Mouse (Mus musculus) liver, embryonic 13.5 days (tissue): Measurements from ENCODE around the gene Ppp1r37. TPM values are rescaled to one million over a fixed set of nuclear protein-coding genes. Genes with fewer than 3 reads are reported as not detected.
"Not testable (repeated sequence)": the region's sequence is repeated elsewhere in the genome, so short reads cannot be mapped to it uniquely, and the experiment has no call there.

Experiments
- ATAC-seq: fragments of 200-750 bp; cut with Nextera tagmentation; 2 replicates; pipeline ENCODE4 v1.8.0; 2017; ENCODE audit warnings: low read depth, mild to moderate bottlenecking, moderate number of reproducible peaks, moderate library complexity
- DNase-seq: peaks from one replicate; pipeline ENCODE4 v3.0.0; 2022
- H3K27ac ChIP-seq: fragments of 300-500 bp; sonication (generic); 2 replicates; pipeline ENCODE4 v1.5.1; 2015; ENCODE audit warnings: moderate library complexity, mild to moderate bottlenecking, inconsistent platforms
- H3K27me3 ChIP-seq: fragments of 300-500 bp; sonication (generic); 2 replicates; pipeline ENCODE4 v1.6.1; 2015; ENCODE audit warnings: mild to moderate bottlenecking, inconsistent platforms
- H3K36me3 ChIP-seq: fragments of 300-500 bp; sonication (generic); 2 replicates; pipeline ENCODE4 v1.6.1; 2015; ENCODE audit warnings: mild to moderate bottlenecking, inconsistent platforms
- H3K4me1 ChIP-seq: fragments of 300-500 bp; sonication (generic); replicated peaks from 2 replicates; pipeline ENCODE4 v1.6.1; 2015; ENCODE audit warnings: inconsistent platforms
- H3K4me2 ChIP-seq: fragments of 300-500 bp; sonication (generic); 2 replicates; pipeline ENCODE4 v1.6.1; 2015; ENCODE audit warnings: inconsistent platforms, mild to moderate bottlenecking, moderate library complexity
- H3K4me3 ChIP-seq: fragments of 300-500 bp; sonication (generic); replicated peaks from 2 replicates; pipeline ENCODE4 v1.5.1; 2015; ENCODE audit warnings: mild to moderate bottlenecking, inconsistent platforms
- H3K9ac ChIP-seq: fragments of 300-500 bp; sonication (generic); 2 replicates; pipeline ENCODE4 v1.6.1; 2015; ENCODE audit warnings: mild to moderate bottlenecking, inconsistent platforms
- H3K9me3 ChIP-seq: fragments of 300-500 bp; sonication (generic); replicated peaks from 2 replicates; pipeline ENCODE4 v1.6.1; 2016; ENCODE audit warnings: inconsistent platforms
- WGBS: fragments of 180-500 bp; shearing (Covaris S2); methylation state at CpG from one replicate; pipeline ENCODE4 v1.1.7; 2015; ENCODE audit not compliant: insufficient replicate concordance; 5-methylcytosine and 5-hydroxymethylcytosine counted together
- polyA plus RNA-seq: library from polyadenylated mRNA; unstranded; fragments of >200 nt; fragmentation: Nextera tagmentation; extraction: Ambion mirVana; gene quantifications from 2 replicates; pipeline ENCODE4 v1.2.1, GENCODE M21; 2015

Gene Ppp1r37
- 7.8 and 8.3 TPM in 2 replicates for polyA plus RNA-seq

DNA sequence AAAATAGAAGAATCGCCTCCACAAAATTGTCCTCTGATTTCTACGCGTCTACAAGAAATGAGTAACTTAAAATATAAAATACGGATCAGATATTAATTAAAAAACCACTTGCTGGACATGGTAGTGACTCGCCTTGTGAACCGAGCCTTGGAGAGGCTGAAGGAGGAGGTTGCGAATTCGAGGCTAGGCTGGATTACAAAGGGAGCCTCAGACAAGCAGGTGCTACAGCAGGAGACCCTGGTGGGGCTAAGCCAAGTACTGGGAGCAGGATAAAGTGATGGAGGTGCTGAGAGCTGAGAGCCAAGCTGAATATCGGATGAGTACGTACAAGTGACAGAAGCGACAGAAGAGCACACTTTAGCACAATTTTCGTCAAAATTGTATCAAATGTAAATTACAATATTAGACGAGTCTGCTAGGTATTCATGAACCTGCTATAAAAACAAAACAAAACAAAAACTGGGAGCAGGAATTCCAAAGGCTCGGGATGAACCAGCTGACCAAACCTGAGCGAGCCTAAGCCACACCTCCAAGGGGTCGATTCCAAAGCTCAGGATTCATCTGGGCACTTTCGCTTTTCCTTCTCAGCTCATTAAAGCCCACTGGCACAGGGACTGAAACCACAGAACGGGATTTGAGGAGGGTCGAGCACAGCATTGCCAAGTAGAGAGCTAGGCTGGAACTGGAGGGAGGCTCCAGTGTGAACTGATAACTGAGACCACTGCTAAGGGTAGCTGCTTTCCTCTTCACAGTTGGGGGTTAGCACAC lies at the start of gene Ppp1r37:
Gene Ppp1r37 (minus strand): TSS at position 434 of the 768 bp plus-strand sequence.
- 5% methylated on average over 19 of the region's 19 CpGs for WGBS
- Histone ChIP-seq H3K36me3 (peaks cover 49% of the 10 kb centered on the region), H3K4me1 (peaks cover 69% of the 10 kb centered on the region), H3K27ac (peak within 1 kb of the TSS; percentile 98), H3K27me3 (no peaks in the 10 kb centered on the region), H3K9me3 (0 out of 2 replicates have a peak, but pooled peaks cover 5% of the 10 kb centered on the region), H3K4me2 (peak within 1 kb of the TSS; percentile 81), H3K4me3 (peak within 1 kb of the TSS; percentile 100), H3K9ac (peak within 1 kb of the TSS; percentile 99)
- ATAC-seq (no peak), DNase-seq (no peak)

DNA sequence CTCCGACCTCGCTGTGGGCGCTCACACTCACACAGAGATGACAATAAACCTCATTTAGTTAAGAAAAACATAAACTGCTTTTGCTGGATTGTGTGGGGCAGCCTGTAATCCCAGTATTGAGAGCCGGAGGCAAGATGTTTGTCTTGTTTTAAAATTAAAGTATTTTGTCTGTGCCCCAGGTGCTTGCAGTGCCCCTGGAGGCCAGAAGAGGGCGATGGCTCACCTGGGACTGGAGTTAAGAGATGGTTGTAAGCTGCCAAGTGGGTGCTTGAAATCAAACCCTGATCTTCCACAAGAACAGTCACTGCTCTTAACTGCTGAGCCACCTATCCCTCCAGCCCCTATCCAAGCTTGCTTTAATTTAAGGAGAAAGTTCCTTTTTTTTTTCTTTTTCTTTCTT lies 48.1 kb upstream of the Ppp1r37 start:
- Histone ChIP-seq H3K36me3 (no peaks in the 10 kb centered on the region), H3K4me2 (no peak overlapping the region), H3K27ac (no peak overlapping the region), H3K4me1 (no peaks in the 10 kb centered on the region), H3K9me3 (no peaks in the 10 kb centered on the region), H3K9ac (no peak overlapping the region), H3K27me3 (no peaks in the 10 kb centered on the region), H3K4me3 (no peak overlapping the region)
- 71% methylated on average over 5 of the region's 5 CpGs for WGBS
- ATAC-seq (no peak), DNase-seq (no peak)

DNA sequence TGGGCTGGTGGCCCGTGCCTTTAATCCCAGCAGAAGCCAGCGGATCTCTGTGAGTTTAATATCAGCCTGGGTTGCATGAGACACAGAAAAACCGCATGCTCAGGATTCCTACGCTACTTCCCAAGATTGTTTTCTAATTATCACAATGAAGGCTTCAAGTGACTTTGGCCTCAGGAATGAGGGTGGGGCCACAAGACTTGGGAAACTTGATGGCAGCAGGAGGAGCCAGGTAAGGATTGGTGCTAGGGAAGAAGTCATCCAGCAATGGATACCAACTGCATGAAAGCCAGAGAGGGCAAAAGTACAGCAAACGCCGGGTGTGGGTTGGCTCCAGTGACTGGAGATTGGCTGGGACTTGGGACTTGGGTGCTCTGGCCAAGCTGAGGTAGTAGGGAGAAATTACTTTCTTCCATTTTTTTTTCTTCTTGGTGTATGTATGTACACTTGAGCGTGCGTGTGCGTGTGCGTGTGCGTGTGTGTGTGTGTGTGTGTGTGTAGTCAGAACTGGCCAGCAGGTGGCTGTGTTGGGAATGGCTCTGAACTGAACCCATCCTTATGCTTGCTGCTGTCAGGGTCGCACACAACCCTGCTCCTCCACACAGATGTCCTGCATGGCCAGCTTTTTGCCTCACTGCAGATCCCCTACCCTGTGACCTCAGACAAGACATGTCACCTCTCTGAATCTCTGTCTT lies 46.9 kb upstream of the Ppp1r37 start:
- no peak for ATAC-seq
- 81% methylated on average over 12 of the region's 12 CpGs for WGBS

DNA sequence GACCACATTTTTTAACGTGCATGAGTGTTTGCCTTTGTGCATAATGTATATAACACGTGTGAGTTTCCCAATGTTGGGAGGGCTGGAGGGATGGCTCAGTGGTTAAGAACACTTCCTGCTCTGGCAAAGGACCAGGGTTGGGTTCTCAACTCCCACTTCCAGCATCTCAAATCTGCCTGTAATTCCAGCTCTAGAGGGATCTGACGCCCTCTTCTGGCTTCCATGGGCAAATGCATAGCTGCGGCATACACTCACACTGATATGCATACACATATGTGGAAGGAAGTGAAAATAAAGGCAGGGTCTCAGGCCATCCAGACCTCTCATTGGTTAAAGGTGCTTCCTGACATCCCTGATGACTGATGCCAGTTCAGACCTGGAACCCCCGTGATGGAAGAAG lies 44.4 kb upstream of the Ppp1r37 start:
- Histone ChIP-seq H3K36me3 (peaks cover 3% of the 10 kb centered on the region; the same call in 1 of the 2 replicates), H3K4me3 (no peak overlapping the region), H3K27ac (no peak overlapping the region), H3K4me1 (peaks cover 16% of the 10 kb centered on the region), H3K9me3 (no peaks in the 10 kb centered on the region), H3K9ac (no peak overlapping the region), H3K27me3 (no peaks in the 10 kb centered on the region), H3K4me2 (no peak overlapping the region)
- no peak for DNase-seq
- WGBS: 70% methylated on average over 5 of the region's 5 CpGs
- no peak for ATAC-seq

More for the DNA sequence above, 46.9 kb upstream of the Ppp1r37 start:
- H3K36me3 ChIP-seq: no peaks in the 10 kb centered on the region
- H3K4me1 ChIP-seq: no peaks in the 10 kb centered on the region
- H3K9ac ChIP-seq: no peak overlapping the region
- no peak for DNase-seq
- H3K4me2 ChIP-seq: no peak overlapping the region
- no peaks in the 10 kb centered on the region for H3K9me3 ChIP-seq
- no peak overlapping the region for H3K4me3 ChIP-seq
- no peak overlapping the region for H3K27ac ChIP-seq
- H3K27me3 ChIP-seq: no peaks in the 10 kb centered on the region

DNA sequence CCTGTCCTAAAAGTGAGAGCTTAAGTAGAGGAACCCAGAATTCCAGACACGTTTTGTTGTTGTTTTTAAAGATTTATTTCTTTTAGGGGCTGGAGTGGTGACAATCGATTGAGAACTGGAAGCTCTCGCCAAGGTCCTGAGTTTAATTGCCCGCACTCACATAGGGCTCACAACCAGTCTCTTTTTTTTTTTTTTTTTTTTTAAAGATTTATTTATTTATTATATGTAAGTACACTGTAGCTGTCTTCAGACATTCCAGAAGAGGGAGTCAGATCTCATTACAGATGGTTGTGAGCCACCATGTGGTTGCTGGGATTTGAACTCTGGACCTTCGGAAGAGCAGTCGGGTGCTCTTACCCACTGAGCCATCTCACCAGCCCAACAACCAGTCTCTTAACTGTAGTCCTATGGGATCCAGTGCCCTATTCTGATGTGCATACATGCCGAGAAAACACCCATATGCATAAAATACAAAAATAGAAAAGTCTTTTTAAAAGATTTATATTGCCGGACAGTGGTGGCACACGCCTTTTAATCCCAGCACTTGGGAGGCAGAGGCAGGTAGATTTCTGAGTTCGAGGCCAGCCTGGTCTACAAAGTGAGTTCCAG lies 41.8 kb upstream of the Ppp1r37 start:
- Histone ChIP-seq H3K4me3 (peak overlapping the region; percentile 97), H3K4me2 (peak overlapping the region; percentile 87), H3K4me1 (peaks cover 38% of the 10 kb centered on the region), H3K36me3 (peaks cover 27% of the 10 kb centered on the region)
- H3K9ac ChIP-seq, H3K27me3 ChIP-seq, DNase-seq, H3K27ac ChIP-seq, H3K9me3 ChIP-seq: not testable (repeated sequence)
- 54% methylated on average over 10 of the region's 10 CpGs for WGBS
- 0 out of 2 replicates have a peak, but pooled peaks have one; percentile 1 for ATAC-seq

DNA sequence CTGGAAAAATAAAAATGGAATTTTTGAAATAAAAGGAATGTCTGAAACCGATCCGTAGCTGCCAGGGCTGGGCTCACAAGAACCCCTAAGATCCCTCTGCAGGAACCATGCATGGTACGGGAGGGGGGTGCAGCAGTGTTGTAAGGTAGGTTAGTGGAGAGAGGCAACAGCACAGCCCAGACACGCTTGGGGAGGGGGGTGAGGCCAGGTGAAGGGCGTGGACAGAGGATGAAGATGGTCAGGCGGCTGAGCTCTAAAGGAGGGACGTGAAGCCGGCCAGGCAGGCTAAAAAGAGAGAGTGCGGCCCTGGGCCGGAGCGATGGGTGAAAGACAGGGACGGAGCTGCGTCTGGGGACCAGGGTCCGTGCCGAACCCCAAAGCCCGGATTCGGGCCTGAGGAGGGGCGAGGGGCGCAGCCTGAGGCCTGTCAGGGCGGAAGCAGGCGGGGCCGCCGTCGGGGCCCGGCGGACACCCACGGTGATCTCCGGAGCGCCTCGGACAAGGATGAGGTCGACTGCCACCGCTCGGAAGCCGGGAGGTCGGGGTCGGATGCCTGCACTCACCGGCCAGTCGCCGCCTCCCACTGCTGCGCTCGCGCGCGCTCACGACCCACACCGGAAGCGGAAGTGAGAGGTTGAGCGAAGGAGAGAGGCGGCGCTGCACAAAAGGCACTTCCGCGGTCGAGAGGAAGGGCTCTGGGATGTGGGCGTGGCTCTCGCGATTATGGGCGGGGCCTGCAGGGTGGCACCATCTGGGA lies 41.2 kb upstream of the Ppp1r37 start, which contains the start of gene Clasrp:
Gene Clasrp (minus strand): TSS at position 638 of the 757 bp plus-strand sequence.
- Histone ChIP-seq H3K9ac (peak within 1 kb of the TSS; percentile 95), H3K27me3 (no peaks in the 10 kb centered on the region), H3K36me3 (peaks cover 34% of the 10 kb centered on the region), H3K27ac (peak within 1 kb of the TSS; percentile 84), H3K4me2 (peak within 1 kb of the TSS; percentile 87), H3K4me1 (peaks cover 38% of the 10 kb centered on the region), H3K9me3 (no peaks in the 10 kb centered on the region), H3K4me3 (peak within 1 kb of the TSS; percentile 97)
- WGBS: under 1% methylated on average over 57 of the region's 57 CpGs
- ATAC-seq: peak; percentile 93
- peak; percentile 92 for DNase-seq

DNA sequence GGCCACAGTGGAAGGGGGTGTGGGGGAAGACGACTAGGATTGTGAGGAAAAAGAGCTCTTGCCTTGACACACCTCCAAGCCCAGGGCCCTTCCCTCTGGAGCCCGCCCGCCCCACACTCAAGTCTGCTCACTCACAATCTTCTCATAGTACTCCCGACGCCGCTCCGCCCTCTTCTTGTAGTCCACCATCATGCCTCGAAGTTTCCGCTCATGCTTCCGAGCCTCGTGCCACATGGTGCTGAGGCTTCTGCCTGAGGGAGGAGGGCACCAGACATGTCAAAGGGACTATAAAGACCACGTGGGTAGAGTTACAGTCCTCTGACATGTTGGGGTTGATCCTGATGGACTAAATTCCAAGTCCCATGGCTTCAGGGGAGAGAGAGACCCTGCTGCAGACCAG lies 40.2 kb upstream of the Ppp1r37 start:
- Histone ChIP-seq H3K27me3 (no peaks in the 10 kb centered on the region), H3K4me2 (peak overlapping the region; percentile 87), H3K27ac (no peak overlapping the region), H3K36me3 (peaks cover 43% of the 10 kb centered on the region), H3K9ac (peak overlapping the region; percentile 95), H3K9me3 (no peaks in the 10 kb centered on the region), H3K4me1 (peaks cover 38% of the 10 kb centered on the region), H3K4me3 (peak overlapping the region; percentile 97)
- 62% methylated on average over 12 of the region's 12 CpGs for WGBS
- DNase-seq (no peak), ATAC-seq (no peak)

DNA sequence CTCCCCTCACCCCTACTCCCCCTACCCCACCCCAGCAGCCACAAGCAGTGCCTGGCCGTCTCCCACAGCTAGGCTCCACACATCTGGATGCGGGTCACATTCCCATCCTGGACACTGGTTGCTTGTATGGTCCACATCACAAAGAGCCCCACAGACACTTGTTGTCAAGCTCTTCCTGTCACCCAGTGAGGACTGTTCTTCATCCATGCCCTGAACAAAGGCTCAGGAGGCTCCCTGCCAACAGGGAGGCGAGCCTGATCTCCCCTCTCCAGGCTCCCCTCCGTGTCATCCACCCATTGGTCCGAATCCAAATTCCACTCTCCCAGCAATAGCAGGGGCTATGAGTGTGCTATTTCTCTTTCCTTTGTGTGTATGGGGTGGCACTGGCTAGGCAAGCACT lies 37.7 kb upstream of the Ppp1r37 start:
- Histone ChIP-seq H3K9ac (no peak overlapping the region), H3K4me2 (no peak overlapping the region), H3K9me3 (no peaks in the 10 kb centered on the region), H3K36me3 (peaks cover 58% of the 10 kb centered on the region), H3K4me3 (no peak overlapping the region), H3K27me3 (no peaks in the 10 kb centered on the region), H3K4me1 (peaks cover 38% of the 10 kb centered on the region), H3K27ac (no peak overlapping the region)
- ATAC-seq: no peak
- no peak for DNase-seq
- WGBS: 82% methylated on average over 5 of the region's 5 CpGs

DNA sequence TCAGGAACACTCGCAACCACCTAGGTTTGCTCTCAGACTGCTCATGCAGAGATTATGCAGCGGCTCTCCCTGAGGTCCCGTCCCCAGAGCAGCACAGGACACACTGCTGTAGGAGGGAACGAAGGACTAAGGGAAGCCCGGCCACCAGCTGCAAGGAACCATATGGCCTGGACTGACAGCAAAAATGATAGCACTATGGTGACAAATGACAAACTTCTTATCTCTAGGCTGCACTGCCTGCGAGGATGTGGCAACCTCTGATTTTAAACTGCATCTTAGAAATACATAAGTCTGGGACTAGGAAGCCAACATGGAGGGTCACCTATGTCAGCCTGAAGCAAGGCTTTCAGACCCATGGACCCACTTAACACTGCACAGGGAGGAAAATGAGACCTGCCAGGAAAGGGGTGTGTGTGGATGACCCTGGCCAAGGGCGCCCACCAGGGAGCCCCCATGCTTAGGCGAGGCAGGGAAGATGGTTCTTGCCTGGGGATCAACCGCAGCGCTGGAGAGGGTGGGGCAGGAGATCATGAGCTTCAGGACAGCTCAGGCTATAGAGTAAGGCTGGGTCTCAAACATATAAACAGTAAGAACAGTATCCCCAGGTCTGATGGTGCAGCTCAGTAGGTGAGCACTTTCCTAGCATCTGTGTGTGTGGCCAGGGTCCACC lies 30.3 kb upstream of the Ppp1r37 start:
- Histone ChIP-seq H3K27ac (peak overlapping the region; percentile 66), H3K4me1 (peaks cover 22% of the 10 kb centered on the region), H3K36me3 (peaks cover 88% of the 10 kb centered on the region), H3K4me3 (no peak overlapping the region), H3K27me3 (no peaks in the 10 kb centered on the region), H3K4me2 (0 out of 2 replicates have a peak overlapping the region, but pooled peaks have one; percentile 17), H3K9ac (peak overlapping the region; percentile 28; the same call in 1 of the 2 replicates), H3K9me3 (no peaks in the 10 kb centered on the region)
- ATAC-seq (peak; percentile 84), DNase-seq (peak; percentile 37)
- WGBS: 40% methylated on average over 10 of the region's 10 CpGs

DNA sequence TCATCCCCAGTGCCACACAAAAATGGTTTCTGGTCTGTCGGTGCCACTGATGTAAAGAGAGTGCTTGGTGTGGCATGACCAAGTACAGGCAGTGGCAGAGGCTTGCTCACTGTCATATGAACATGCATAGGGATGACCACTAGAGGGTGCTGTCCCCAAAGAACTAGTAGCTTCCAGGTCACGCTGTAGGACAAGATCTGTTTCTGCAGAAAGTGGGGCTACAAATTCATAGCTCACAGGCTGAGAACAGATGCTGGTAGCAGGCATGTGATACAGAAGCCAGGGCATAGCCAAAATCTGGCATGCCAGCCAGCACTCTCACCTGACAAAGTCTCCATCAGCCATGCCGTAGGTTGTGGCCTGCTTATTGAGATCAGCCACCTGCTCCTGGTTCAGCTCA lies 27.0 kb upstream of the Ppp1r37 start:
- peaks cover 98% of the 10 kb centered on the region for H3K36me3 ChIP-seq
- H3K4me1 ChIP-seq: peaks cover 22% of the 10 kb centered on the region
- ATAC-seq: peak; percentile 32
- WGBS: 47% methylated on average over 3 of the region's 3 CpGs
- H3K4me2 ChIP-seq: no peak overlapping the region
- H3K9me3 ChIP-seq: no peaks in the 10 kb centered on the region
- H3K4me3 ChIP-seq: no peak overlapping the region
- DNase-seq: peak; percentile 72
- no peak overlapping the region for H3K9ac ChIP-seq
- no peak overlapping the region for H3K27ac ChIP-seq
- H3K27me3 ChIP-seq: no peaks in the 10 kb centered on the region
